In genomic region chr13:81437088-81437487, GRCm38 (mm10) we compare ENCODE assay signal across 24 mouse cellular contexts.
DNase-seq lines count a peak whose midpoint lies in the region; ATAC-seq and TF ChIP-seq lines count a peak whose summit lies in the region.
"Had no signal": no experiment of that assay in that cellular context is flagged by ENCODE, and none has a peak within 500 bp of the region (broad histone marks: within the 10 kb centered on the region; RNA-seq: fewer than 3 reads in every experiment).

No protein-coding gene starts in this region.

- H3K4me1 ChIP-seq in MEL (ENCODE audit: control insufficient read depth in 1 of 2, insufficient read depth in 2 of 2, low read length in 2 of 2): no peaks in the 10 kb centered on the region
- H3K4me1 ChIP-seq: forebrain, embryonic 10.5 days; heart, embryonic 10.5 days; heart, embryonic 13.5 days; hindbrain, embryonic 13.5 days; intestine, embryonic 15.5 days had no signal

- DNase-seq in 416B (ENCODE audit: low read depth): peak; percentile 8
- DNase-seq in MEL (ENCODE audit: low read depth, low spot score): peak; percentile 26
- DNase-seq in cerebellum, postnatal 10 days: no peak
- no peak for DNase-seq in testis, postnatal 10 days (ENCODE audit: low spot score)
- DNase-seq in kidney, adult 11 months: no peak
- DNase-seq: adrenal gland, adult 2 months; adrenal gland, postnatal 14 days; cerebellum, adult 11 months; cerebellum, adult 2 months; cerebellum, adult 9-11 months; cerebellum, postnatal 36 days; forebrain, postnatal 0 days; gastrocnemius, postnatal 25 days; heart, adult 2 months; kidney, adult 18-20 months had no signal

- no peaks in the 10 kb centered on the region for H3K36me3 ChIP-seq in MEL (ENCODE audit: control insufficient read depth in 1 of 2, insufficient read depth in 2 of 2, low read length in 2 of 2)
- H3K36me3 ChIP-seq: heart, embryonic 10.5 days; heart, embryonic 13.5 days; intestine, embryonic 15.5 days had no signal

- H3K27me3 ChIP-seq in MEL (ENCODE audit: control insufficient read depth in 1 of 2, insufficient read depth in 2 of 2, low read length in 2 of 2): no peaks in the 10 kb centered on the region; a peak in 1 of 4 replicates
- H3K27me3 ChIP-seq: heart, embryonic 13.5 days; hindbrain, embryonic 13.5 days; intestine, embryonic 15.5 days had no signal

- H3K79me2 ChIP-seq in MEL (ENCODE audit: control insufficient read depth, insufficient read depth, low read length, poor library complexity): no peaks in the 10 kb centered on the region

- no peak for TF ChIP-seq EP300 in MEL (IDR thresholded peaks at IDR 0.05; ENCODE audit: low read depth in 1 of 2, low read length in 2 of 2)

- H3K9me3 ChIP-seq in MEL (replicated peaks; ENCODE audit: insufficient read depth, low read length): no peaks in the 10 kb centered on the region
- H3K9me3 ChIP-seq: forebrain, embryonic 10.5 days; heart, embryonic 10.5 days; heart, embryonic 13.5 days; hindbrain, embryonic 13.5 days; intestine, embryonic 15.5 days had no signal

- no peak overlapping the region for H3K9ac ChIP-seq in MEL (ENCODE audit: control insufficient read depth, low read depth, low read length, poor library complexity, severe bottlenecking)
- H3K9ac ChIP-seq: forebrain, postnatal 0 days; heart, embryonic 13.5 days; hindbrain, embryonic 13.5 days; intestine, embryonic 15.5 days had no signal

- no peak for TF ChIP-seq CTCF in MEL (IDR thresholded peaks at IDR 0.05 in 2 of 3, conservative IDR thresholded peaks at IDR 0.05 in 1 of 3; ENCODE audit: control insufficient read depth in 1 of 3, insufficient read depth in 1 of 3, low read depth in 2 of 3, low read length in 3 of 3, poor library complexity in 1 of 3, severe bottlenecking in 1 of 3)

- no peak for TF ChIP-seq POLR2A in MEL (IDR thresholded peaks at IDR 0.05; ENCODE audit: control insufficient read depth in 1 of 2, insufficient read depth in 1 of 2, low read depth in 1 of 2, low read length in 2 of 2, poor library complexity in 1 of 2)

- TF ChIP-seq RAD21 in MEL (IDR thresholded peaks at IDR 0.05; ENCODE audit: low read depth, low read length): no peak

- no peak overlapping the region for H3K4me3 ChIP-seq in MEL (ENCODE audit: control insufficient read depth in 1 of 2, insufficient read depth in 1 of 2, low read depth in 2 of 2, low read length in 2 of 2)
- H3K4me3 ChIP-seq: forebrain, embryonic 10.5 days; heart, adult 2 months; heart, embryonic 10.5 days; heart, embryonic 13.5 days; hindbrain, embryonic 13.5 days; intestine, embryonic 15.5 days had no signal

- peak; percentile 76 for ATAC-seq in granulocyte monocyte progenitor cell, adult 5-6 weeks (replicated peaks; ENCODE audit: poor library complexity, severe bottlenecking)
- ATAC-seq: forebrain, embryonic 14.5 days; forebrain, postnatal 0 days; hindbrain, embryonic 16.5 days; intestine, embryonic 15.5 days; Patski had no signal

- no peak overlapping the region for H3K27ac ChIP-seq in MEL (ENCODE audit: control insufficient read depth, low read depth, low read length)
- H3K27ac ChIP-seq: forebrain, embryonic 10.5 days; heart, adult 2 months; heart, embryonic 10.5 days; heart, embryonic 13.5 days; hindbrain, embryonic 13.5 days; intestine, embryonic 15.5 days had no signal

TF ChIP-seq in MEL, 35 proteins besides CTCF, POLR2A, EP300 and RAD21:
- TF ChIP-seq CHD1 (IDR thresholded peaks at IDR 0.05; ENCODE audit: low read depth, low read length) (no peak), ZMIZ1 (IDR thresholded peaks at IDR 0.05; ENCODE audit: low read depth, low read length) (no peak), ZC3H11A (IDR thresholded peaks at IDR 0.05; ENCODE audit: low read depth, low read length) (no peak), ZNF384 (IDR thresholded peaks at IDR 0.05; ENCODE audit: low read depth, low read length) (no peak), POLR2AphosphoS2 (IDR thresholded peaks at IDR 0.05; ENCODE audit: low read length) (no peak), MYC (IDR thresholded peaks at IDR 0.05; ENCODE audit: low read depth, low read length) (no peak), CHD2 (IDR thresholded peaks at IDR 0.05; ENCODE audit: low read length) (no peak), SMC3 (IDR thresholded peaks at IDR 0.05; ENCODE audit: low read depth, low read length) (no peak), SIN3A (IDR thresholded peaks at IDR 0.05; ENCODE audit: low read length) (no peak), USF1 (IDR thresholded peaks at IDR 0.05; ENCODE audit: low read depth, low read length) (no peak), USF2 (IDR thresholded peaks at IDR 0.05; ENCODE audit: borderline replicate concordance in 1 of 2, insufficient read depth in 1 of 2, low read depth in 1 of 2, low read length in 2 of 2) (no peak), MAFK (IDR thresholded peaks at IDR 0.05; ENCODE audit: borderline replicate concordance, low read depth, low read length) (no peak)
TF ChIP-seq in MEL: peak in this region for 0.

Comparison
In these comparisons a context has a peak if more than half of its experiments do, and no peak if none do; other contexts are left out.
1. DNase-seq: peak in 416B (single experiment) and MEL (single experiment); none in cerebellum, postnatal 10 days (0 of 2), testis, postnatal 10 days (single experiment) and kidney, adult 11 months (single experiment).